Mouse (Mus musculus): ENCODE measurements around the gene Mfsd12.

Mfsd12 gene

DNA sequence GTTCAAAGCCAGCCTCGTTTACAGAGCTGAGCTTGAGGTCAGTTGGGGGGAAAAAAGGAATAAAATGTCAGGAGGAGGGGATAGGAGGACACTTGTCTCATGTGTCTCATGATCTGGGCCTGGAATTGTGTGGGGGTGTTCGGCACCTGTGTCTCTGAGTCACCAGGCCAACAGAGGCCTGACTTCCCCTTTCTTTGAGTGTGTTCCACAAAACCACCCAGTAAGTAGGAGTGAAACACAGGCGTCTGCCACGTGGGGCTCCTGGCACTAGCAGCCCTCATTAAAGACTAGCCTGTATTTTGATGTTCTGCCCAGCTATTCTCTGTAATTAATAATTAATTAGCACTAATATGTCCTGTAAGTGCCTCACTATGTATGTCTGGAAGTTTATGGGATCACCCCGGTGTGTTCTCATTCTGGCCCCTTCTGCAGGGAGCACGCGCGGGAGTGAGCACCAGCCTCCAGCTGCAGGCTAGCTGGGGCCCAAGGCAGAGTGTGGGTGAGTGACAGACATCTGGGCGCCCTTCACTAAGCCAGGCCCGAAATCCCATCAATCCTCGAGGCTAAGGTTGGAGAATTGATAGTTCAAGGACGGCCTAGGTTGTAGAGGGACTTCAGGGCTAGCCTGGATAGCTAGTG lies 820 bp upstream of the Mfsd12 start:
- DNase-seq (ENCODE audit: low read depth) = no peak

DNA sequence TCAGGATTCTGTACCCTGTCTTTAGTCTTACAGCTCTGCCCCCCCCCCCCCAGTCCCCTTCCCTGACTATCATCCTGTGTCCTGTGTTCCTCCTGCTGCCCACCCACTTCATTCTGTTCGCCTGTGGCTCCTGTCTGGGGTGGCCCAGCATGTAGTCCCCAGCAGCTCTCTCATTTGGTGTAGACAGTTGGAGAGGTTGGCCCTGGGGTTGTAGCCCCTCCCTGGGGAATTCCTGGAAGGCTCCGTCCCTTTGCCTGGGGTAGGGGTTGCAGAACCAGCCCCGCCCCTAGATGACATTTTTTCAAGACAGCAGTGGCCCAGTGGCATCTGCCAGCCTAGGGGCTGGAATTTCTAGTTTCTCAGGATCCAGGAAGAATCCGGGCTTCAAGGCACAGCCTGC lies 918 bp downstream of the Mfsd12 start:
- no peak for DNase-seq (ENCODE audit: low read depth)

DNA sequence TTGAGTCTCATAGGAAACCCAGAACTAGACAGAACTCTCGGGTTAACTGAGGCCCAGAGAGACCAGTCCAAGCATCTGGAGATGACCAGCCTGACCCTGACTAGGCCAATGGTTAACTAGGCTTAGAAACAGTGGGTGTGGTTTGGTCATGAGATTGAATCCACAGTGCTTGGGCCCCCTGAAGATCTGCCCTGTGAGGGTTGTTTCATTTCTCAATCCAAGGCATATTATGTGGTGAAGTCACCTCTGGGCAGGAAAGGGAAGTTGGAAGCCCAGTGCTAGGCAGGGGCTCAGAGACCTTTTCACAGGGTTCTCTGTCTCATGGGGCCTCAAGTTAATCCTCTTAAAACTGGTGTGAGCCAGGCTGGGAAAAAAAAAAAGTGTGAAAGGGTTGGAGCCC lies 1.6 kb downstream of the Mfsd12 start:
- peak; percentile 19 for DNase-seq (ENCODE audit: low read depth)

DNA sequence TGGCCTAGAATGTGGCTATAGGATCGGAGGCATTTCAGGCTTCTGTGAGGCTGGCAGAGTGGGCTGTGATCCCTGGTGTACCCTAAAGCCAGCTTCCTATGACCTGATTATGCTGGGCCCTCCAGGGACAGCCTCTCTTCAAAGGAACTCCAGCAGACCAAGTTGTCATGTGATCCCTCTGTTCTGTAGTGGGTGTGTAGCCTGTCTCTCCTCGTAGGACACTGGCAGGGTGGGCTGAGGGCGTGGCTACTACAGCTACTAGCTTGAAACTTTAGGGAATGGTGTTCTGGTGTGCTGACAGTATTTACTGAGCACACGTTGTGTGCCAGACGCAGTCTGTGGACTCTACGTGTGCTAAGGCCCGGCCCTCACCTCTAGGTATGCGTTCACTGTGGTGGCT lies 3.4 kb downstream of the Mfsd12 start:
- DNase-seq (ENCODE audit: low read depth) = peak; percentile 27

DNA sequence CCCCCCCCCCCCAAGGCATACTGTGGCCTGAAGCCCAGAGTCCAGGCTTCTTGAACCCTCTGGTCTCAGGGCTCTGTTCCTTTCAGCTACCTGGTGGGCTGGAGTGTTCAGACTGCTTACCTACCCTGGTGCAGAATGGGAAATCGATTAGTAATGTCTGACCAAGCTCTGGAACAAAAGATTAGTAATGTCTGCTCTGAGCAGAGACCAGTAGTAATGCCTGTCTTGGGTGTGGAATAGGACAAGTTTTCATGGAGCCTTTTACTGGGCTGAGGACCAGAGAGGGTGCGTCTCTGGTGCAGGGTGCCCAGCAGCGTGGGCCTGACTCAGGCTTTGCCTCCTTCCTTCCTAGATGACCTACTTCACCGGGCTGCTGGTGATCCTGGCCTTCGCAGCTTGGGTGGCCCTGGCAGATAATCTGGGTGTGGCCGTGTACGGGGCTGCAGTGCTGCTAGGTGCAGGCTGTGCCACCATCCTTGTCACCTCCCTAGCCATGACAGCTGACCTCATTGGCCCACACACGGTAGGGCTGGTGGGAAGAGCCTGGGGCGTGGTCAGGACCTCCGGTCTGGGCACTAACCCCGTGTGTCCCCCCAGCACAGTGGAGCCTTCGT lies 5.2 kb downstream of the Mfsd12 start:
- DNase-seq (ENCODE audit: low read depth) = peak; percentile 20

DNA sequence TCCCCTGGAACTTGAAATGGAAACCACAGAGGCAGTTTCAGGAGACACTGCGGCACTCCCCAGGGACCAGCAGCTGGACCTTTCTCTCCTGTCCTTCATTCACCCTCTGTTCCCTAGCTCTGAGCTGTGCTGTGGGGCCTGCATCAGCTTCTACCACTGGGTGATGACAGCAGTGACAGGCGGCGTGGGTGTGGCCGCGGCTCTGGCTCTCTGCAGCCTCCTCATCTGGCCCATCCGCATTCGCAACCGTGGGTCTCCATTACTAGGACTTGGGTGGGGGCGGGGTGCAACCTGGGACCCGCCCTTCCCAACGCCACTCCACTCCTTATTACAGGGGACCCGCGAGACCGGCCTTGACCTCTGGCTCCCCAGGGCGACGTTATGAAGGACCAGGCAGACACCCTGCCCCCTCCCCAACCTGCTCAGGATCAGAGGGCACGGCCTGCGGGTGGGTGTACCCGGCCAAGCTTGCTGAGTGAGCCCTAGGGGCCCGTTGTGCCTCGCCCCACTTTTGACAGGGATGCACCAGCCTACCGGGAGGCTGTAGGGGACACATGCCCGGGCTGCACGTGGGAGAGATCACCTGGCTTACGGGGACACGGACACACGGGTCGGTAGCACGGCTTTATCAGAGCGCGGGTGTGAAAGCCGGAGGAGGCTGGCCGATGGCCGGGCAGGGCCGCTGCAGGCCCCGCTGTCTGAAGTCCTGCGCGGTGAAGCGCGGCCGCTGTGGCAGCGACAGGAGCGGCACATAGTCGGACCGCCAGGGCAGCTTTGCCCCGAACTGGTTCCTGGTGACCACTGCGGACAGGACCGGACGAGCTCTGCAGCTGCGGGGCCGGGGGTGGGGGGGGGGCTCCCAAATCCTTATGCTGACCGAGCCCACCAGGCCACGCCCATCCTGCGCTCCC lies 6.4 kb downstream of the Mfsd12 start:
- DNase-seq (ENCODE audit: low read depth) = no peak

DNA sequence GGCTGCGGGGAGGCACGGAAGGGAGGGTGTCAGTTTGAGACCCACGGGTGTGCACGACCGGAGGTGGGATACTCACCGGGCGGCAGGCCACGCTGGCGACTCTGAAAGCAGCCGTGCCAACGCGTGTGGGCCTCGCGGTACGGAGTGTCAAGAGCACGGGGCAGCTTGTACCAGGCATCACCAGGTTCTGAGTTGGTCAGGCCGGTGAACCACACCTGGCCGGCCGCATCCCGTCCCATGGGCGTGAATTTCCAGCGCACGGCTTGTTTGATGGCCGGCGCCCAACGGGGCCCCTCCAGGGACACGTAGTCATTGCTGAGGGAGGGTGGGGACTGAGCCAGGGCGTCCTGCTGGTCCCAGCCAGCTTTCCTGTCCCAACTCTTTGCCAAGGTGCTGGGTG lies 7.4 kb downstream of the Mfsd12 start:
- DNase-seq (ENCODE audit: low read depth) = no peak

DNA sequence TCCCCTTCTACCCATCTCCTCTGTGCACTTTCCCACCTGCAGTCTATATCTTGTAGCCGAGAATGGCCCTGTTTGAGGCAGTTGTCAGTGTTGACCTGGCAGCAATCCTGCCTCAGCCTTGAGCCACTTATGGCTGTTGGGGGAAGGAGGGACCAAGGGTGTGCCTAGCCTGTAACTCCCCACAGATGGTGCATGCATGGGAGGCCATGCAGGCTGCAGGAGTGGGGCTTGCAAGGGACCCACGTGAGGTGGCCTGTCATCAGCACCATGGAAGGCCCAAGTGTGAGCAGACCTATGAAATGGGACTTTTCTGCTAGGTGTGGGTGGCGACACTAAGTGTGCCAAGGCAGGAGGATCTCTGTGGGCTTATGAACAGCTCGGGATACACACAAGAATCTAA lies 7.8 kb downstream of the Mfsd12 start:
- peak; percentile 13 for DNase-seq (ENCODE audit: low read depth)

DNA sequence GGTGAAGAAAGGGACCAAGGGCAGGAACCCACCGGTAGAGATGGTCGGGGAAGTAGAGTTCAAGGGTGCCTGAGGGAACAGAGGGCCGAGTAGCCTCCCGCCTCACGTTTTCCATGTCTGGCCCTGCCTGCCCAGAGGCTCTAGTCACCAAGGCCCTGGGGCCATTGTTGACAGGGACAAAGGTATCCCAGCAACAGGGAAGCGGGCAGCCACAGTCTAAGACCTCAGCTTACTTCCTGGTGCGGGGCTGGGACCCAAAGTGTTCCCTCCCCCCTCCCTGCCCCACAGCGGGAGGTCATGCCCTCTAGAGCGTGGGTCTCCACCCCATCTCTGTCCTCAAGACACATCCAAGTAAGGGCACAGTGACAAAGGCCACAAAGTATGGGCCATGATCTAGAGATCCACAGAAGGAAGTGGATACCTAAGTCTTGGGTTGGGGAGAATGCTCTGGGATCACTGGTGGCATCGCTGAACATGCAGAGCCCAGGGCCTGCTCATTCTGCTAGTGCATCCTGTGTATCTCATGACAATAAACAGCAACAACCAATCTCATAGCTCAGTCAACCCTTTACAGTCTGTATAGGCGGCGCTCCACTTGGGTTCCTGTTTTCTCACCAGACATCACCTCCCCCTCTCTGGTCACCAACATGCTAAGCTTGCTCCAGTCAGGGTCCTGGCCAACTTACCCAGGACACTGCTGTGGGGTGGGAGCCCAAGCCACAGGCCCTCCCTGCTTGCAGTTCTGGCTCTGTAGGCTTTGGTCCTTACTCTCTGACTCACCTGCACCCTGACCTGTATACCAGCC lies 8.6 kb downstream of the Mfsd12 start, which contains the start of gene 4930404N11Rik:
Gene 4930404N11Rik (minus strand): TSS at position 145 of the 805 bp plus-strand sequence.
- peak; percentile 15 for DNase-seq (ENCODE audit: low read depth)

DNA sequence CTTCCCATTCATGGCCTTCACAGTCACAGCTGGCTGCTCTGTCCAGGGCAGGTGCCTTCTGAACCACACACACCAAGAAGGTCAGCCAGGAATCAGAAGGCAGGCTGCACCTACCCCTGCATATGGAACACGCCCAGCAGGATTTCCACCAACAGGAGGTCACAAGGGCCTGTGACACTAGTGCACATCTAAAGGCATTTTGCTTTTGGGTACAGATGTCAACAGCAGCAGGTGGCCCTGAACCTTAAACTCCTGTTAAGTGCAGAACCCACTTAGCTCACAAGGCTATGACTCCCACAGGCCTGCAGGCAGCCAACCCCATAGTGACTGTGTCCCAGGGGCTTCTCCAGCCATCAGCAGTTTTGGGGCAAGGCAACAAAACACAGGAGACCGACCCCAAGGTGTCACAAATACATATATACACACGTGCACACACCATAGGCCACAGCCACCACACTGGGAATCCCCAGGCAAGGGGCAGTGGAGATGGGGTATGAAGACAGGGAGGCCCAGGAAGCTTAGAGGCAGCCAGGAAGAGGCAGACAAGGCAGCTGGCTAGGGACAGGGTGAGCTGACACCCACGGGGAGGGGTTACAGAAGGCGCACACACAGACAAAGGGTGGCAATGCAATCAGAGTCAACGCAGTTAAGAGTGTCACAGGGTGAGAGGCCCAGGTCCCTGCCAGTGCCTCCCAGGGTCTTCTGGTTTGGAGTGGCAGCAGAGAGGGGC lies 9.4 kb downstream of the Mfsd12 start:
- no peak for DNase-seq (ENCODE audit: low read depth)

DNA sequence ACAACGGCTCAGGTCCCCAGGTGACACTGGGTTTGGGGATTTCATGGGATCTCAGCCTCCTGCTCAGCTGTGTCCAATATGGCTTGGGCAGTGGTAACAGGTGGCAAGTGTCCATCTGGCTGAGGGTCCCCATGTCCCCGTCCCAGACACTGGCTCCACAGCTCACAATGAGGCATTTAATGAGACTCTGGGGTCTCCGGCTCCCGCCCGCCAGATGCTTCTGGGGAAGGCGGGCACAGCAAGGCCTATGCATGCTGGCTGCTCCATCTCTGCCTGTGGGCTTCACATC lies 9.9 kb downstream of the Mfsd12 start:
- DNase-seq (ENCODE audit: low read depth) = no peak

DNA sequence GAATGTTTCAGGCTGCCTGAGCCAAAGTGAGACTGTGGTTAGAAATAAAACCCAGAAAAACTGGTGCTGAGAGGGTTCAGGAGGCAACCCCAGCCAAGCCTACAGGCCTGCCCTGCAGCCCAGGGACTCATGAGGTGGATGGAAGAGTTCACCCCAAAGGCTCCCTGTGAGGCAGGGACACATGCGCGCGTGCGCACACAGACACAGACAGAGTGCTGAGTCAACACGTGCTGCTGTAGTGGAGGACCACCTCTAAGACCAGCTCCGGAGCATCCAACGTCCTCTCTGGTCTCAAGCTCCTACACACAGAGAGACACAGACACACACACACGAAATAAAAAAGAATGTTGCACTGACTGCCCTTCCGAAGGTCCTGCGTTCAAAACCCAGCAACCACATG lies 18.0 kb downstream of the Mfsd12 start:
- DNase-seq (ENCODE audit: low read depth) = no peak

DNA sequence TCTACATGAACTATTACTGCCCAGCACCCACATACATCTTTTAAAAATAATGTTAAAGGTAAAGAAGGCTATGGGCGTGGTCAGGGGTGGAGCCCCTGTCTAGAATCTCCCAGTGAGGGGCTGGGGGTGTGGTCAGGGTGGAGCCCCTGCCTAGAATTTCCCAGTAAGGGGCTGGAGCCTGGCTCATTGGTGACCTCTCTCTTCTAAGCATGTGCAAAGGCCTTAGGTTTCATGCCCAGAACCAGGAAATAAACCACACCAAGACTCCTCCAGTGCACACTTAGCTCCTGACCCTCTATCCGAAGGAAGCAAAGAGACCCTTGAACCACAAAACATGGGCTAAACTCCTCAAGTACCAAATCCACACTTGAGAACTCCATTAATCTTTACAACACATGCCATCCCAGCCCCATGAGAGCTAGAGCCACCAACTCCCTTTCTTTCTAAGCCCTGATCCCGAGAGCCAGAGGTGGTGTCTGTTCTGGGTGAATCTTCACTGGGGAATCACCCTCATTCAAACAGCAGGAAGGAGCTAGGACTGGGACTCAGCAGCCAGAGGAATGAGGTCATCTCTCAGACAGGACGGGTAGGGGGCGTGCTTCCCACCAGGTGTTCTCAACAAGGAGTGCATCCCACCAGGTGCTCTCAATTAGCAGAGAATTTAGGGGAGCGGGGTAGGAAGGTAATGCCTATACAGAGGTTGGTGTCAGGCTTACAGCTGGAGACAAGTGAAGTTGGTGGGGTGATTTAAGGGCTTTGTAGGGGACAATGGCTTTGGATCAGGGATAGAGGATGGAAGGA lies 19.5 kb downstream of the Mfsd12 start:
- DNase-seq (ENCODE audit: low read depth) = peak; percentile 48

DNA sequence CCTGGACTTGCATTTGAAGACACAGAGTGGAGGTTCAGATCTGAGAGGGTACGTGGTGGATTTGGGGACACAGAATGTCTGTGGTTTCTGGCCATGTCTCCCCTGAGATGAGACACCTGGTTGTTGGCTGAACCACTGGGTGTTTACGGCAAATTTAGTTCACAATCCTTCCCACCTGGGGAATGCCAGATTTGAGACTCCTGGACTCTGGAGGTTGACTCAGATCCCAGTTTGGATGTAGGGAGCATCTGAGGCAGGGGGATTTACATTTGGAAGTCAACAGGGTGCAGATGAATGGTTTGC lies 20.0 kb downstream of the Mfsd12 start:
- DNase-seq (ENCODE audit: low read depth) = no peak

DNA sequence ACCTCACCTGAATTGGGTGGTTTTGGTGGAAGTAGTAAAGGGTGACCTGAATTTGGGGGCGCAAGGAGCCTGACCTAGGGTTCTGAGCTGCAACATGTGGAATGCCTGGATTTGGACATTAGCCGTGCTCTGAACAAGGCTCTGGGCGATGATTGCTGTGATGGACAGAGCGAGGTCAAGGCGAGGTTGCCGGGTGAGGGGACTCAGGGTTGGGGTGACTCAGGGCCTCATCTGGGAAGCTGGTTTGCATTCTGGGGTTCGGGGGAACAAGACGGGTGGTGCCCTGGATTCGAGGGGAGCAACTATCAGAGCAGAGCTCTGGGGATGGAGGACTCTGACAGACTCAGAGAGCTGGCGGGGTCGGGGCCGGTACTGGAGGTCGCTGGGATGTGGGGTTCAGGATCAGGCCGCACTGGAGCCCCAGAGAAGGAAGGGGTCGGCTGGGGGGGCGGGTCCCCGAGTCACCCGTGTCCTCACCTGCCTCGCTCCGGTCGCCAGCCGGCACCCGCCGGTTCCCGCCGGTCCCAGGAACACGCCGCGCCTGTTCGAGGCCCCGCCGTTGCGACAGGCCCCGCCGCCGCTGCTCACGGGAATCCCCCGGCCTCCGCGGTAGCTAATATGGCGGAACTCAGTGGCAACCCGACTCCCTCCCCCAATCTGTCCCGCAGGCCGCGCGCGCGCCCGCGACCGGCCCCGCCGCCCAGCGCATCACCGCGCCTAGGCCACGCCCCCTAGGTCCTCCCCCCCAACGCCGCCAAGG lies 20.7 kb downstream of the Mfsd12 start, which contains the start of gene Fzr1:
Gene Fzr1 (minus strand): TSS at position 724 of the 760 bp plus-strand sequence.
- peak; percentile 33 for DNase-seq (ENCODE audit: low read depth)

DNA sequence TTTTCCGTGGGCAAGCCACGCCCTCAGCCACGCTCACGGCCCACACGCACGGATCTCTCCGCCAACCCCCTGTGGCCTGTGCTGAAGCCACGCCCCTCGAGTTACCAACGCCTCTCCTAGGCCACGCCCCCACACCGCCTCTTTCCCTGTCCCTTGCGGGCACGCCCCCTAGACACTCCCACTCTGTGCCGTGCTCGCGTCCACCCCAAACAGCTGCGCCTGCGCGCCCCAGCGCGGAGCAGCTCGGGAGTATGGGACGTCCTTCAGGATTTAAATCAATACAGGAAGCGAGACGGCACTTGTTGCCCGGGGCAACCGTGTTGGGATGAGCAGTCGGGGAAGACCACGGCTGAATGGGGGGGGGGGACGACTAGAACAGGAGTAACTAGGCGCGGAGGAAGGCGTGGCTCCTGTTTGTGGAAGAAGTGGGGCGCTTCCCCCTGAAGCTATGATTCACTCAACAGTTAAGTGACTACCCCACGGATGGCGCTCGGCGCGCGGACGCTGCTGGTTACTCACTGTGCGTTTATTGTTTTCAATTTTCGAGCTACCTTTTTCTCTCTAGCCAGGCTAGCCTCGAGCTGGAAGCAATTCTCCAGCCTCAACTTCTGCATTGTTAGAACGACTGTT lies 21.4 kb downstream of the Mfsd12 start:
- peak; percentile 100 for DNase-seq (ENCODE audit: low read depth)

DNA sequence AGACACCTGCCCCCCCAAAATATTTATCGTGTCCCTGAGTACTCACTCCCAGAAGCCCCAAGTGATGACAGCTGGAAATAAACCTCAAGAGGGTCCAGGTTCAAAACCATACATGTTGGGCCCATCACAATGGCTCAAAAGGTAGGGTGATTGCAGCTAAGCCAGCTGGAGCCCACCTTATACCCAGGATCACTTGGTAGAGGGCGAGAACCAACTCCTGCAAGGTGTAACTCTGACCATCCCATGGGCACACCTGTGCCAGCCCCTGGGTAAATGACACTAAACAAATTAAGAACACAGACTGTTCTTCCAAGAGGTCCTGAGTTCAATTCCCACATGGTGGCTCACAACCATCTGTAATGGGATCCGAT lies 21.9 kb downstream of the Mfsd12 start:
- DNase-seq (ENCODE audit: low read depth) = no peak

DNA sequence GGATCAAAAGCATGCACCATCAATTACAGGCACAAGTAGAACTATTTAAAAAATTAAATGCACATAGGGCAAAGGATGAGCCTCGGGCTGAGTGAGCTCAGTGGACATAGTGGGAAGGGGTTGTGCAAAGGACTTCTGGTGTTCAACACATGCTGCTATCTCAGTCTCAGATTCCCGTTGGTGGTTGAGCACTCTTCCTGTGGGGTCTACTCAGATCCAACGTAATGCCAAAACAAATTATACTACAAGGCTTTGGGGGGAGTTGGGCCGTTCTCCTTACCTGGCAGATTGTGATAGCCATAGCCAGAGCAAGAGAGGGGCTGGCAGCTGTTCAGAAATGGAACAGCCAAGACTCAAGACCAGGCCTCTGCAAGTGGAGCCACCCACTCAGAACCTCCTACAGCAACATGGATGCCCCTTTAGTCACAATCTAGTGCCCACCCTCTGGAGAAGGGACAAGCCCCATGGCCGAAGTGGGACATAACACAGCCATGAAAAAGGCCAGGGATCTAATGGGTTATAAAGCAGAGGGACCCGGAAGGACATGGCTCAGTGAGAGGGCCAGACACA lies 22.6 kb downstream of the Mfsd12 start:
- DNase-seq (ENCODE audit: low read depth) = no peak

DNA sequence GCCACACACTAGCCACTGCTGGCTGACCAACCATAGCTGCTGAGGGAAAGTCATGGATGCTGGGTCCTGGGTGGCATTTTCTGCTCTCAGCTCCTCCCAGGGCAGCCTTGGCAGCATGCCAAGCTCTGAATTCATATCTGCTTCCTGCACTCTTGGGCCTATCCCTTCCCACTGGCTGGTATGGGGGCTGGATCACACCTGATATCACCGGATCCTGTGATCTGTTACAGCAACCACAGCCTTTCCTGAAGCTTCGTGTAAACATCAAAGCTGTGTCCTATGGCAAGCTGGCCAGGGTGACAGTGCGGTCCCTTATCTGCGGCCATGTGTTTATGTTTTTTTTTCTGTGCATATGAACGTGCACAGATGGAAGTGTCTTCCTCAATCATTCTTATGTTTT lies 24.7 kb downstream of the Mfsd12 start:
- DNase-seq (ENCODE audit: low read depth) = peak; percentile 59

Measured in NIH3T3 (cell line).